7 mouse cellular contexts compared by ENCODE assay signal in the genomic region with DNA sequence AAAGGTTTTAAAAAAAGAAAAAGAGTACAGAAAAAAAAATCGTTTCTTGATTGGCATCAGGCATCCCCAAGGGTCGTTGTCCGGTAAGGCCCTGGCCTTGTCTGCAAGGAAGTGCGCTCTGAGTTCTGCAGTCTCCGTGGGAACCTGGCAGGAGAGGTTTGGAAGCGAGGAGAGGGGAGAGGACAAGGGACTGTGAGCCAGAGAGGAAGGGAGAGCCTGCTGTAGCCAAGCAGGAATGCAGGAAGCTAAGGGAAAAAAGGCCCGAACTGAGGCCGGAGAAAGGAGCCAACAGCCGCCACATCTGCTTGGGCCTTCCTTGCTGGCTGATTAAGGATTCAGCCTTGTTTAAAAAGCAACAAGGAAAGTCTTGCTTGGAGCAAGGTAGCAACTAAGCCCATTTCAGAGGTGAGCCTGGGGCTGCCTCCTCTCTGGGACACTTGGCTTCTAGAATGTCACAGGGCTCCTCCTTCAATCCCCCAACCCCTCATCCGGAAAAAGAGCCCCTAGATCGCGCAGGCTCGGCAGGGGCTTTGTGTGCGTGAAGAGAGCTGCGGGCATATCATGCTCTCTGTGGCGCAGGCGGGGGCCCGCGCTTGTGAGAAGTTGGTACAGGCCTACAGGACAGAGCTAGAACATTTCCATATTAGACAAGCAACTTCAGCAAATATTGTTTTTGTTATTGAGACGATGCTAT. TPM values are rescaled to one million over a fixed set of nuclear protein-coding genes. Genes with fewer than 3 reads are reported as not detected.
DNase-seq lines count a peak whose midpoint lies in the region; ATAC-seq lines count a peak whose summit lies in the region.

No protein-coding gene starts in this region.

- H3K9me3 ChIP-seq in neural tube, embryonic 11.5 days (ENCODE audit: control insufficient read depth, low read length), result no peaks in the 10 kb centered on the region
- H3K9me3 ChIP-seq in heart, embryonic 11.5 days (replicated peaks; ENCODE audit: control insufficient read depth, low read length), result no peaks in the 10 kb centered on the region
- H3K9me3 ChIP-seq in limb, embryonic 10.5 days (replicated peaks), result no peaks in the 10 kb centered on the region

- peaks cover 10% of the 10 kb centered on the region for H3K4me1 ChIP-seq in neural tube, embryonic 11.5 days (ENCODE audit: control insufficient read depth, insufficient read depth, low read length)
- H3K4me1 ChIP-seq in heart, embryonic 11.5 days (ENCODE audit: control insufficient read depth, insufficient read depth, low read length), result 0 out of 2 replicates have a peak, but pooled peaks cover 8% of the 10 kb centered on the region
- H3K4me1 ChIP-seq in limb, embryonic 10.5 days, result peaks cover 71% of the 10 kb centered on the region

- no peak for ATAC-seq in neural tube, embryonic 11.5 days (ENCODE audit: insufficient read depth, low FRiP score, low TSS enrichment)
- ATAC-seq in heart, embryonic 11.5 days (replicated peaks; ENCODE audit: insufficient number of reproducible peaks, low FRiP score, low TSS enrichment), result no peak

- no peaks in the 10 kb centered on the region for H3K27me3 ChIP-seq in neural tube, embryonic 11.5 days (ENCODE audit: control insufficient read depth, insufficient read depth, low read length)
- no peaks in the 10 kb centered on the region for H3K27me3 ChIP-seq in heart, embryonic 11.5 days (ENCODE audit: control insufficient read depth, insufficient read depth, low read length)
- no peaks in the 10 kb centered on the region for H3K27me3 ChIP-seq in limb, embryonic 10.5 days (ENCODE audit: low read depth, poor library complexity, severe bottlenecking)

- no peak for DNase-seq in neural tube, embryonic 11.5 days (ENCODE audit: low spot score)
- DNase-seq in neural tube, embryonic 10.5 days (ENCODE audit: extremely low spot score, low spot score), result no peak
- no peak for DNase-seq in limb, embryonic 10.5 days (ENCODE audit: low spot score)
- DNase-seq in c-Kit-positive CD71-positive TER-119-positive erythroid progenitor cells, embryonic 14.5 days (ENCODE audit: low spot score), result no peak
- no peak for DNase-seq in thymus, adult 18-20 months
- no peak for DNase-seq in urinary bladder, postnatal 10 days (ENCODE audit: low spot score)

- 0 out of 2 replicates have a peak overlapping the region, but pooled peaks have one; percentile 3 for H3K9ac ChIP-seq in neural tube, embryonic 11.5 days (ENCODE audit: low read length)
- H3K9ac ChIP-seq in heart, embryonic 11.5 days (ENCODE audit: low read depth, low read length), result peak overlapping the region; percentile 43; the same call in 1 of the 2 replicates

- H3K27ac ChIP-seq in neural tube, embryonic 11.5 days (ENCODE audit: low read depth, low read length), result no peak overlapping the region
- H3K27ac ChIP-seq in heart, embryonic 11.5 days (ENCODE audit: low read depth, low read length), result peak overlapping the region; percentile 48; the same call in 1 of the 2 replicates
- H3K27ac ChIP-seq in limb, embryonic 10.5 days, result peak overlapping the region; percentile 84

- H3K4me3 ChIP-seq in neural tube, embryonic 11.5 days (ENCODE audit: low read depth, low read length), result no peak overlapping the region
- no peak overlapping the region for H3K4me3 ChIP-seq in heart, embryonic 11.5 days (ENCODE audit: low read depth, low read length)
- no peak overlapping the region for H3K4me3 ChIP-seq in limb, embryonic 10.5 days

- 55% methylated on average over 20 of the region's 20 CpGs for WGBS in neural tube, embryonic 11.5 days
- WGBS in heart, embryonic 11.5 days (ENCODE audit: insufficient replicate concordance), result 48% methylated on average over 20 of the region's 20 CpGs
- WGBS in limb, embryonic 10.5 days, result 63% methylated on average over 20 of the region's 20 CpGs

- no peak overlapping the region for H3K4me2 ChIP-seq in neural tube, embryonic 11.5 days (ENCODE audit: low read depth)
- H3K4me2 ChIP-seq in heart, embryonic 11.5 days, result no peak overlapping the region

- no peaks in the 10 kb centered on the region for H3K36me3 ChIP-seq in neural tube, embryonic 11.5 days (ENCODE audit: control insufficient read depth, insufficient read depth, low read length)
- H3K36me3 ChIP-seq in heart, embryonic 11.5 days (ENCODE audit: control insufficient read depth, insufficient read depth, low read length), result no peaks in the 10 kb centered on the region
- no peaks in the 10 kb centered on the region for H3K36me3 ChIP-seq in limb, embryonic 10.5 days

RNA-seq across cellular contexts. Expression of gene Tns4, which starts 31.6 kb away (rescaled TPM):
- 0.46 and 0.62 TPM in 2 replicates for polyA plus RNA-seq in neural tube, embryonic 11.5 days (2014; fragmentation: Nextera tagmentation; extraction: Ambion mirVana)
- 0.13 TPM in 1 of 2 replicates, not detected in the other for polyA plus RNA-seq in heart, embryonic 11.5 days (2014; fragmentation: Nextera tagmentation; extraction: Ambion mirVana)
- polyA plus RNA-seq in limb, embryonic 10.5 days (2016; fragmentation: Nextera tagmentation; extraction: Ambion mirVana), result 0.74 and 1.4 TPM in 2 replicates

RNA-seq across cellular contexts. Expression of gene Ccr7, which starts 34.2 kb away (rescaled TPM):
- polyA plus RNA-seq in neural tube, embryonic 11.5 days (2014; fragmentation: Nextera tagmentation; extraction: Ambion mirVana), result 0.39 and 0.41 TPM in 2 replicates
- 0.21 and 0.36 TPM in 2 replicates for polyA plus RNA-seq in heart, embryonic 11.5 days (2014; fragmentation: Nextera tagmentation; extraction: Ambion mirVana)
- 0.82 and 1.3 TPM in 2 replicates for polyA plus RNA-seq in limb, embryonic 10.5 days (2016; fragmentation: Nextera tagmentation; extraction: Ambion mirVana)
